Mouse (Mus musculus): Measurements from ENCODE around the gene Kcnk12. TPM values are rescaled to one million over a fixed set of nuclear protein-coding genes. Genes with fewer than 3 reads are reported as not detected.

The Kcnk12 gene
- 0.49 and 0.85 TPM in 2 replicates for polyA plus RNA-seq (2012; rRNA removed)

DNA sequence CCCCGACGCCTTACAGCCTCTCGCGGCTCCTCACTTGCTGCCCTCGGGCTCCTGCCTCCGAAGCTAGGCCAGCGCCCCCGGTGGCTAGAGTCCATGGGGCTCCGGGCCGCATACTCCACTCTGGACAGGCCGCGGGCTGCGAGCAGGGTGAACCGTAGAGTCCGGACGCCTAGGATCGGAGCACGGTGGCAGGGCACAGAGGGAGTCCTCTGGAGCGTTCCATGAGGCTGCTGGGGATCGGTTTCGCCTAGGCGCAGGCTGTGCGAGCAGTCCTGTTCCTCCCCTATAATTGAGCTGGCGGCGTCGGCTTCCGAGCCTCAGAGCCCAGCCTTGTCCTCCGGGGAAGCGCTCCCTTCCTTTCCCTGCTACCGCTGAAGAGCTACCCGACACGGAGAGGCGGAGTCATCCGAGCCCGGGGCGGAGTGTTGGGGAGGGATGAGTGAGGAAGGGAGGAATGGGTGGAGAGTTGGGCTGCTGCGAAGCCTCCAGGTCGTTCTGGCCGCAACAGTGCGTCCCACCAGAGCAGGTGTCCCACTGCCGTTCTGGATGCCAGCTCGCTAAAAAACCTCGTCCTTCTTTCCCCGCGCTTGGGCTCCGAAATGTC, at the start of gene Kcnk12:
Gene Kcnk12 (minus strand): TSS at position 307 of the 604 bp plus-strand sequence.

Other genes starting within 250 kb of the Kcnk12 start
- 3.0 and 4.4 TPM in 2 replicates for gene Epcam, start 162.0 kb downstream of the Kcnk12 start, polyA plus RNA-seq (2012; rRNA removed)
- gene Msh2, start 125.7 kb downstream of the Kcnk12 start, polyA plus RNA-seq (2012; rRNA removed), result 9.5 and 10.8 TPM in 2 replicates
- not detected in 2 replicates for gene Rpl36-ps4, start 123.0 kb upstream of the Kcnk12 start, polyA plus RNA-seq (2012; rRNA removed)
- gene Msh6, start 177.1 kb upstream of the Kcnk12 start, polyA plus RNA-seq (2012; rRNA removed), result 6.0 and 6.4 TPM in 2 replicates

Measured in liver, embryonic 18 days (tissue).